Mouse (Mus musculus): ENCODE measurements at regions not wholly inside any gene's neighbourhood (a gene's known extent, or its start where the extent isn't known, plus 50 kb on each side); places are given as distances from the start of the nearest gene placed in this dataset.
A peak's percentile ranks its signal among the peaks of the same experiment; 100 is the strongest.

- no peak for DNase-seq (ENCODE audit: low spot score in 2 of 2)
Measured at GRCm38 (mm10) chr15:61159552-61159951, 236.7 kb upstream of the A1bg start.

GRCm38 (mm10) chr15:61158041-61158545 is 235.3 kb upstream of the A1bg start:
- DNase-seq (ENCODE audit: low spot score in 2 of 2) = peak in 1 of 2 experiments; percentile 7

- peak; percentile 52 to 84 for DNase-seq (ENCODE audit: low spot score in 2 of 2)
Measured at GRCm38 (mm10) chr15:61157543-61157942, 234.7 kb upstream of the A1bg start.

- no peak for DNase-seq (ENCODE audit: low spot score in 2 of 2)
Measured at GRCm38 (mm10) chr15:61155530-61155929, 232.7 kb upstream of the A1bg start.

GRCm38 (mm10) chr15:61154166-61154565 is 231.4 kb upstream of the A1bg start:
- DNase-seq (ENCODE audit: low spot score in 2 of 2) = no peak

GRCm38 (mm10) chr15:61142851-61143250 is 220.0 kb upstream of the A1bg start:
- DNase-seq (ENCODE audit: low spot score in 2 of 2) = no peak

GRCm38 (mm10) chr15:61139151-61139550 is 216.3 kb upstream of the A1bg start:
- DNase-seq (ENCODE audit: low spot score in 2 of 2) = no peak

- no peak for DNase-seq (ENCODE audit: low spot score in 2 of 2)
Measured at GRCm38 (mm10) chr15:61136781-61137180, 214.0 kb upstream of the A1bg start.

- no peak for DNase-seq (ENCODE audit: low spot score in 2 of 2)
Measured at GRCm38 (mm10) chr15:61133316-61133715, 210.5 kb upstream of the A1bg start.

GRCm38 (mm10) chr15:61127971-61128370 is 205.2 kb upstream of the A1bg start:
- no peak for DNase-seq (ENCODE audit: low spot score in 2 of 2)

- DNase-seq (ENCODE audit: low spot score in 2 of 2) = peak in 1 of 2 experiments; percentile 20
Measured at GRCm38 (mm10) chr15:61127130-61127529, 204.3 kb upstream of the A1bg start.

- DNase-seq (ENCODE audit: low spot score in 2 of 2) = no peak
Measured at GRCm38 (mm10) chr15:61116912-61117311, 194.1 kb upstream of the A1bg start.

GRCm38 (mm10) chr15:61109429-61110128 is 186.8 kb upstream of the A1bg start:
- peak; percentile 8 to 36 for DNase-seq (ENCODE audit: low spot score in 2 of 2)

- DNase-seq (ENCODE audit: low spot score in 2 of 2) = no peak
Measured at GRCm38 (mm10) chr15:61108957-61109356, 186.1 kb upstream of the A1bg start.

- no peak for DNase-seq (ENCODE audit: low spot score in 2 of 2)
Measured at GRCm38 (mm10) chr15:61102421-61103412, 179.9 kb upstream of the A1bg start.

- no peak for DNase-seq (ENCODE audit: low spot score in 2 of 2)
Measured at GRCm38 (mm10) chr15:61100807-61101206, 178.0 kb upstream of the A1bg start.

- DNase-seq (ENCODE audit: low spot score in 2 of 2) = no peak
Measured at GRCm38 (mm10) chr15:61098968-61099367, 176.2 kb upstream of the A1bg start.

GRCm38 (mm10) chr15:61098519-61098918 is 175.7 kb upstream of the A1bg start:
- DNase-seq (ENCODE audit: low spot score in 2 of 2) = no peak

GRCm38 (mm10) chr15:61096021-61096781 is 173.4 kb upstream of the A1bg start:
- DNase-seq (ENCODE audit: low spot score in 2 of 2) = no peak

- no peak for DNase-seq (ENCODE audit: low spot score in 2 of 2)
Measured at GRCm38 (mm10) chr15:61055017-61055609, 132.3 kb upstream of the A1bg start.

GRCm38 (mm10) chr15:61051363-61051762 is 128.6 kb upstream of the A1bg start:
- DNase-seq (ENCODE audit: low spot score in 2 of 2) = no peak
